Mouse (Mus musculus) G1E (cell line): ENCODE results near the gene Gdap2.

Experiments
- CTCF ChIP-seq: IDR thresholded peaks from 2 replicates; pipeline ENCODE4 v1.5.1; 2012; ENCODE audit warnings: low read depth, low read length, inconsistent platforms, mixed read lengths
- TAL1 ChIP-seq: conservative IDR thresholded peaks from 2 replicates; pipeline ENCODE4 v1.6.1; 2012; ENCODE audit warnings: low read depth, low read length, inconsistent platforms, mixed read lengths

- TF ChIP-seq CTCF (no peak), TAL1 (no peak)
Measured at GRCm38 (mm10) chr3:100227509-100227908, 65.3 kb downstream of the Gdap2 start.
